Mouse (Mus musculus) forebrain, postnatal 0 days (tissue): ENCODE measurements around the gene Trappc3. TPM values are rescaled to one million over a fixed set of nuclear protein-coding genes. Genes with fewer than 3 reads are reported as not detected.

Experiments used
- ATAC-seq: fragments of 200-750 bp; cut with Nextera tagmentation; 2 replicates; pipeline ENCODE4 v1.8.0; 2017; ENCODE audit warnings: mild to moderate bottlenecking, moderate library complexity
- DNase-seq: peaks from one replicate; pipeline ENCODE4 v3.0.0-alpha.2; 2015
- H3K27ac ChIP-seq: fragments of 300-500 bp; sonication (generic); 2 replicates; pipeline ENCODE4 v1.5.1; 2014; ENCODE audit warnings: low read depth, mild to moderate bottlenecking, antibody characterized with exemption, low read length, moderate library complexity, mixed read lengths
- H3K27me3 ChIP-seq: fragments of 300-500 bp; sonication (generic); 2 replicates; pipeline ENCODE4 v1.6.1; 2014; ENCODE audit warnings: mild to moderate bottlenecking, low read length, mixed read lengths; ENCODE audit not compliant: insufficient read depth
- H3K36me3 ChIP-seq: fragments of 300-500 bp; sonication (generic); 2 replicates; pipeline ENCODE4 v1.6.1; 2014; ENCODE audit warnings: mild to moderate bottlenecking, moderate library complexity; ENCODE audit not compliant: insufficient read depth
- H3K4me1 ChIP-seq: fragments of 300-500 bp; sonication (generic); 2 replicates; pipeline ENCODE4 v1.6.1; 2014; ENCODE audit warnings: antibody characterized with exemption; ENCODE audit not compliant: insufficient read depth
- H3K4me2 ChIP-seq: fragments of 300-500 bp; sonication (generic); 2 replicates; pipeline ENCODE4 v1.6.1; 2014; ENCODE audit warnings: low read depth, mild to moderate bottlenecking, moderate library complexity
- H3K4me3 ChIP-seq: fragments of 300-500 bp; sonication (generic); 2 replicates; pipeline ENCODE4 v1.5.1; 2014; ENCODE audit warnings: low read depth, low read length, mixed read lengths
- H3K9ac ChIP-seq: fragments of 300-500 bp; sonication (generic); 2 replicates; pipeline ENCODE4 v1.6.1; 2014; ENCODE audit warnings: mild to moderate bottlenecking
- H3K9me3 ChIP-seq: fragments of 300-500 bp; sonication (generic); 2 replicates; pipeline ENCODE4 v1.6.1; 2016; ENCODE audit warnings: low read length
- CTCF ChIP-seq: sonication (generic); IDR thresholded peaks from 2 replicates; pipeline ENCODE4 v1.5.1; 2016; ENCODE audit warnings: antibody characterized with exemption, control low read depth, low read depth
- WGBS: fragments of 180-500 bp; shearing (Covaris S2); extraction: QIAGEN DNeasy Blood & Tissue Kit; methylation state at CpG from one replicate; pipeline ENCODE4 v1.1.7; 2014; 5-methylcytosine and 5-hydroxymethylcytosine counted together
- polyA plus RNA-seq: library from polyadenylated mRNA; unstranded; fragments of >200 nt; fragmentation: Nextera tagmentation; extraction: Ambion mirVana; gene quantifications from 2 replicates; pipeline ENCODE4 v1.2.1, GENCODE M21; 2015
- total RNA-seq: library from RNA; depleted of rRNA; stranded (reverse); fragments of >200 nt; gene quantifications from 2 replicates; pipeline ENCODE4 v1.2.3, GENCODE M21; 2014

The Trappc3 gene
- total and polyA plus RNA-seq, 2 experiments from 2014 or later, result 143 to 199 TPM

DNA sequence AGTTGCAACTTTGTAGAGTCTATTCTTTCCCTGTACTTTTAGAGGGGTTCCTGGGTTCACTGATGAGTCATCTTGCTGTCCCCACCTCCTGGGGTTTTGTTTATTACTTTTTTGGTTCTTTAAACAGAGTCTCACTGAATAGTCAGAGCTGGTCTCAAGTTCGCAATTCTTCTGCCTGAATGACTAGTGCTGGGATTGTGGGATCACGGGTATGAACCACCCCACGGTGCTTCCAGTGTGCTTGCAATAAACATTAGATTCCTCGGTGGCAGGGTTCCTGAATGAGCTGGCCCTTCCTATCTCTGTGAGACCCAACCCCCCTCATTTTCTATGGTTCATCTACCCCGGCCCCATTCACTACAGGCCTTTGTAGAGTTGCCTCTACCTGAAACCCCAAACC, 34.0 kb upstream of the Trappc3 start:
- Histone ChIP-seq H3K4me1 (no peaks in the 10 kb centered on the region), H3K27ac (no peak overlapping the region), H3K27me3 (no peaks in the 10 kb centered on the region), H3K9ac (no peak overlapping the region), H3K36me3 (peaks cover 26% of the 10 kb centered on the region), H3K9me3 (no peaks in the 10 kb centered on the region), H3K4me3 (no peak overlapping the region), H3K4me2 (no peak overlapping the region)
- TF ChIP-seq CTCF, result no peak
- DNase-seq (no peak), ATAC-seq (no peak)
- 20% methylated on average over 5 of the region's 5 CpGs for WGBS

DNA sequence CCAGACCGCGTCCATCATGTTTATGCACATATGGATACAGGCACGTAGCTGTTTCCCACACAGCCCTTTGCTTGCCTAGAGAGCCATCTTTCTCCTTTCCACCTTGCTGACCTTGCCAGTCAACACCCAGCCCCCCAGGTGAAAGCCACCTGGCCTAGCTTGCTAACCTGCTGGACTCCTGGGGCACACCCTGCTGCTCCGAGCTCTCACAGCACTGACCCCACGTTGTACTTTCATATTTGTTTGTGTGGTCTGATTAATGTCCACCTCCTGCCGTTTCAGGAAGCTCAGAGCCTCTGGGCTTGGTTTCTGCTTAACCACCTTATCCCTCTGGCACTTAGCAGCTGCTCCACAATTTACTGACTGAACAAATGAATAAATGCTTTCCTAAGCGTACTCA, 32.2 kb upstream of the Trappc3 start:
- H3K9ac ChIP-seq, result no peak overlapping the region
- no peak overlapping the region for H3K4me2 ChIP-seq
- no peak for ATAC-seq
- H3K36me3 ChIP-seq, result peaks cover 43% of the 10 kb centered on the region
- 77% methylated on average over 7 of the region's 7 CpGs for WGBS
- H3K9me3 ChIP-seq, result no peaks in the 10 kb centered on the region
- H3K4me3 ChIP-seq, result no peak overlapping the region
- H3K27me3 ChIP-seq, result no peaks in the 10 kb centered on the region
- no peak overlapping the region for H3K27ac ChIP-seq
- DNase-seq, result no peak
- H3K4me1 ChIP-seq, result no peaks in the 10 kb centered on the region
- no peak for TF ChIP-seq CTCF

DNA sequence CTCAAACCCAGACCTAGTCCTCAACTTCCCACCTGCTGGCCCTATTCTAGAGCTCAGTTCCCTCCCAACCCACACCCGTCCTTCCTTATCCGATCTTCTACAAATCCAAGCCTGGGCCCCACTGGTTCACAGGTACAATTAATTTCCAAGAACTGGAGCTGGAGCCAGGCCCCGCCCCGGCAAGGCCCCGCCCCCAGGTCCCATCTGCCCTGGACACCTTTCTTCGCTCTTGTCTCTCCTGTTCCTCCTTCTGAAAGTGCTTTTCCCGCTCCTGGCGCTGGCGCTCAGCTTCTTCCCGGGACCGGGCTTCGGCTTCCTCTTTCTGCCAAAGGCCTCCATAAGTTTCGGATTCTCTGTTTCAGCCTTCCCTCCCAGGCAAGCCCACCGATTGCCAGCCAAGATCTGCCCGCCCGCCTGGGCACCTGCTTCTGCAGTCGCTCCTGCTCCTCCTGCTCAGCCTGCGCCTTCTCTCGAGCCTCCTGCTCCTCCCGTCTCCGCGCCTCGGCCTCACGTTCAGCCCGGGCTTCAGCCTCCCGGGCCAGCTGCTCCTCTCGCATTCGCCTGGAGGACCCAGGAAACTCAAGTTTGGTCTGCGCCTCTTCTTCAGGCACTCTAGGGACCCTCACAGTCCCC, 28.3 kb upstream of the Trappc3 start:
- H3K9me3 ChIP-seq, result no peaks in the 10 kb centered on the region
- H3K27me3 ChIP-seq, result no peaks in the 10 kb centered on the region
- DNase-seq, result no peak
- H3K9ac ChIP-seq, result no peak overlapping the region
- no peak overlapping the region for H3K4me3 ChIP-seq
- H3K4me1 ChIP-seq, result no peaks in the 10 kb centered on the region
- WGBS, result 91% methylated on average over 29 of the region's 29 CpGs
- H3K27ac ChIP-seq, result no peak overlapping the region
- H3K36me3 ChIP-seq, result peaks cover 81% of the 10 kb centered on the region
- no peak for ATAC-seq
- no peak for TF ChIP-seq CTCF
- H3K4me2 ChIP-seq, result no peak overlapping the region

DNA sequence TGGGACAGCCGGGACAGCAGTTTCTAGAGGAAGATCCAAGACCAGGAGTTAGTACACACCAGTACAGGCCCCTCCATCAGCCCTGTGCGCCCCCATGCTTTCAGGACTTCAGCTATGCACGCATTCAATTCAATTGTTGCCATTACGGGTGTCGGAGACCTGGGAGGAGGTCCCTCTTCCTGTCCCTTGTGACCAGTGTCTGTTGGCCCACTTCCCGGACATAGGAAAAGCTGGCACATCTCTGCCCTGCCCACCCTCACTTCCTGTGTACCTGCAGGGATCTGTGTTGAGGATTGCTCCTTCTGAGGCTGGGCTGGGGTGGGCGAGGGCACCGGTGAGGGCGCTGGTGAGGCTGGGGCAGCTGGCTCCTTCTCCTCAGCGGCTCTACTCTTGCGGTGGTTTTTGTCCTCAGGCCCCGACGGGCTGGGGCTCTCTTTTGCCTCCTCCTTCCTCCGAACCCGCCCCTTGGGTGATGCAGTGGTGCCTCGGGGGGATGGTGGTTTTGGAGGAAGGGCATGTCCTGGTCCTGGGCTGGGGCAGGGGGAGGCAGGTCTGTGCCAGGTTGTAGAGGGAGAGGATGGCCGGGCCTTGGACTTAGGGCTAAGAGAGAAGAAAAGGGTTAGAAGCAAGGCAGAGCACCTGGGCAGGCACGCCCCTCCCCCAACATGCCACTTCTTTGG, 27.5 kb upstream of the Trappc3 start:
- Histone ChIP-seq H3K36me3 (peaks cover 87% of the 10 kb centered on the region), H3K4me1 (no peaks in the 10 kb centered on the region), H3K9ac (no peak overlapping the region), H3K4me2 (no peak overlapping the region), H3K27me3 (no peaks in the 10 kb centered on the region), H3K4me3 (no peak overlapping the region), H3K9me3 (no peaks in the 10 kb centered on the region), H3K27ac (no peak overlapping the region)
- 81% methylated on average over 18 of the region's 18 CpGs for WGBS
- no peak for TF ChIP-seq CTCF
- ATAC-seq (no peak), DNase-seq (no peak)

DNA sequence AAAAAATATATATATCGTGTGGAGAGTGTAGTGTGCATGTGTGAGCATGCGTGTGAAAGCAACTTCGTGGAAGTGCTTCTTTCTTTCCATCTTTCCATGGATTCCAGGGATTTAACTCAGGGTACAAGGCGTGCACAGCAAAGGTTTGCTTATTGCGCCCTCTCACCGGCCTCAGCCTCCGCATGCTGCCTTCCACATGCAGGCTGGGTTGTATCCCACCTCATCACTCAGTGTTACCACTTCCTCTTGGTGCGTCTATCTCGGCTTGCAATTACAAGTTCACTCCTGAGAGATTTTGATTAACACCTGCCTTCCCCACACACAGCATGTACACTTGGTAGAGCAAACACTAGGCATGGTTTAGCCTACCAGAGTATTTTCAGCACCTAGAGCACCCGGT, 26.9 kb upstream of the Trappc3 start:
- H3K4me1 ChIP-seq, result no peaks in the 10 kb centered on the region
- H3K9me3 ChIP-seq, result no peaks in the 10 kb centered on the region
- no peak for TF ChIP-seq CTCF
- no peak for DNase-seq
- WGBS, result 95% methylated on average over 10 of the region's 10 CpGs
- H3K27ac ChIP-seq, result no peak overlapping the region
- H3K9ac ChIP-seq, result no peak overlapping the region
- H3K27me3 ChIP-seq, result no peaks in the 10 kb centered on the region
- H3K4me2 ChIP-seq, result no peak overlapping the region
- H3K4me3 ChIP-seq, result no peak overlapping the region
- no peak for ATAC-seq
- H3K36me3 ChIP-seq, result peaks cover 93% of the 10 kb centered on the region

DNA sequence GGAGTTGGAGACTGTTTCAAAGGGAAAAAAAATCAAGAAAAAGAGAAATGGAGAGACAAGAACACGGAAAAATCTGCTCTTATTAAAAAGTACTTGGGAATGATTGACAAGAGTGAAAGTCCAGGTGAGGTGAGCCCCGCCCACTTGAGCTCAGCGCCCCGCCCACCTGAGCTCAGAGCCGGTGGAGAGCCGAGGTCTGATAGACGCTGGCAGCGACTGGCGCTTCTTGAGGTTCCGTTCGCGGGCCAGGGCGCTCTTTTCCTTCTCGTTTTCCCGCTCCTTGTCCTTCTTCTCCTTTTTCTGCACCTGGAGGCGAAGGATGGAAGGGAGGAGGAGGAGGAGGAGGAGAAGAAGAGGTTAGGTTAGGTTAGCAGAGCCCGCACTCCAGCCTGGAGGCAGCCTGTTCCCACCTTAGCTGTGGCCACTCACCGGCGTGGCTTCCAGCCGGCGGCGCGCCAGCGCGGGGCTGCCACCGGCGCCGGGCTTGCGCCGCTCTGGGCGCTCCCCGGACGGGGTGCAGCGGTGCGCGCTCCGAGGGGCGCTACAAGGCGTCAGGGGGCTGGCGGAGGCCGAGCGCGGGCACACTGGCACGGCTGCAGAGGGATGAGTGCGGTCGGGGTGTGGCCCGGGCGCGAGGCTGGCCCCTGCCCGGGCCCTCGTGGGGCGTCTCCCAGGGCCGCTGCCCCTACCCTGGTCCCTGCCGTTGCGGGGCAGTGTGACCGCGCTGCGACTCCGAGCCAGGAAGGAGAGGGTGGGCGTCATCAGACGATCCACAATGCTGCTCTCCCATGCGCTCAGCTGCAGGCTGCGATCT, 25.5 kb upstream of the Trappc3 start:
- Histone ChIP-seq H3K9me3 (no peaks in the 10 kb centered on the region), H3K4me3 (no peak overlapping the region), H3K36me3 (peaks cover 94% of the 10 kb centered on the region), H3K4me2 (no peak overlapping the region), H3K27ac (no peak overlapping the region), H3K4me1 (no peaks in the 10 kb centered on the region), H3K9ac (no peak overlapping the region), H3K27me3 (no peaks in the 10 kb centered on the region)
- TF ChIP-seq CTCF, result no peak
- DNase-seq (no peak), ATAC-seq (no peak)
- WGBS, result 55% methylated on average over 62 of the region's 63 CpGs

DNA sequence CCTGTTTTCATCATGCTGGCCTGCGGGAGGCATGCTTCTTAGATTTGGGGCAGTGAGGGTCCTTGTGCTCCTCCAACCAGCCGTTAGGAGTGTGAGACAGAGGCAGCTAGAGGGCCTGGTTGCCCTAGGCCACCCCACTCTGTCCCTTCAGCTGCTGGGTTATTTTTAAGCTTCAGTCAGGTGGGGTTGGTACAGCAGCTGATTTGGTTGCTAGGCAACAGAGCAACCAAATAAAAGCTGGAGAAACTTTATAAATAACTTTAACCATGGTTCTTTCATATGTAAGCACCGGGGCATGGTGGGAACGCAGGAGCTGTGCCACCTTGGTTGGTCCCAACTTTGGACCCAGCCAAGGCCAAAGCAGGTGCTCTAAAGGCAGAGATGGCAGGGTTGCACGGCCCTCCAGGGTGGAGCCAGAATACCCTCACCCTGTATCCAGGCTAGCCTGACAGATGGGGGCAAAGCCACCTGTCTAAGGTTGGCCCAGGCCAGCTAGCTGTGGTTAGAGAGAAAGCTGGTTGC, 24.3 kb upstream of the Trappc3 start:
- Histone ChIP-seq H3K4me2 (no peak overlapping the region), H3K4me3 (no peak overlapping the region), H3K9ac (no peak overlapping the region), H3K27me3 (no peaks in the 10 kb centered on the region), H3K36me3 (peaks cover 94% of the 10 kb centered on the region), H3K4me1 (no peaks in the 10 kb centered on the region), H3K9me3 (no peaks in the 10 kb centered on the region), H3K27ac (no peak overlapping the region)
- ATAC-seq (peak; percentile 71), DNase-seq (peak; percentile 43)
- 47% methylated on average over 5 of the region's 5 CpGs for WGBS
- peak; percentile 12; the same call in 1 of the 2 replicates for TF ChIP-seq CTCF
